ENCODE assay signal across 12 mouse cellular contexts in genomic region chr4:46747007-46747746, GRCm38 (mm10).
A peak's percentile ranks its signal among the peaks of the same experiment; 100 is the strongest.
DNase-seq lines count a peak whose midpoint lies in the region; ATAC-seq lines count a peak whose summit lies in the region.
"Had no signal": no experiment of that assay in that cellular context is flagged by ENCODE, and none has a peak within 500 bp of the region (broad histone marks: within the 10 kb centered on the region; RNA-seq: fewer than 3 reads in every experiment).

No protein-coding gene starts in this region.

- no peaks in the 10 kb centered on the region for H3K36me3 ChIP-seq in forebrain, embryonic 10.5 days (replicated peaks)
- H3K36me3 ChIP-seq in forebrain, embryonic 11.5 days (ENCODE audit: control insufficient read depth, insufficient read depth, low read length) = no peaks in the 10 kb centered on the region
- no peaks in the 10 kb centered on the region for H3K36me3 ChIP-seq in hindbrain, embryonic 11.5 days (ENCODE audit: control insufficient read depth, insufficient read depth, low read length)
- no peaks in the 10 kb centered on the region for H3K36me3 ChIP-seq in midbrain, embryonic 12.5 days
- H3K36me3 ChIP-seq: liver, embryonic 15.5 days had no signal

- H3K4me1 ChIP-seq in forebrain, embryonic 10.5 days = peaks cover 17% of the 10 kb centered on the region
- H3K4me1 ChIP-seq in forebrain, embryonic 11.5 days (replicated peaks; ENCODE audit: control insufficient read depth, insufficient read depth, low read length) = no peaks in the 10 kb centered on the region; the same call in 1 of the 2 replicates
- H3K4me1 ChIP-seq in hindbrain, embryonic 11.5 days (replicated peaks; ENCODE audit: control insufficient read depth, insufficient read depth, low read length) = 0 out of 2 replicates have a peak, but pooled peaks cover 3% of the 10 kb centered on the region
- H3K4me1 ChIP-seq in midbrain, embryonic 12.5 days = peaks cover 25% of the 10 kb centered on the region
- H3K4me1 ChIP-seq: liver, embryonic 15.5 days had no signal

- H3K4me3 ChIP-seq in forebrain, embryonic 10.5 days = no peak overlapping the region
- no peak overlapping the region for H3K4me3 ChIP-seq in forebrain, embryonic 11.5 days (ENCODE audit: low read depth, low read length)
- no peak overlapping the region for H3K4me3 ChIP-seq in hindbrain, embryonic 11.5 days (ENCODE audit: low read depth, low read length)
- no peak overlapping the region for H3K4me3 ChIP-seq in midbrain, embryonic 12.5 days
- H3K4me3 ChIP-seq: liver, embryonic 15.5 days; myocyte had no signal

- 32% methylated on average over 14 of the region's 14 CpGs for WGBS in forebrain, embryonic 10.5 days
- 30% methylated on average over 14 of the region's 14 CpGs for WGBS in forebrain, embryonic 11.5 days
- WGBS in hindbrain, embryonic 11.5 days = 34% methylated on average over 14 of the region's 14 CpGs
- WGBS in midbrain, embryonic 12.5 days = 34% methylated on average over 14 of the region's 14 CpGs

- no peak for DNase-seq in forebrain, embryonic 10.5 days (ENCODE audit: extremely low spot score, low spot score)
- DNase-seq in forebrain, embryonic 11.5 days (ENCODE audit: low spot score) = no peak
- DNase-seq in ES-CJ7 (ENCODE audit: low read depth, low spot score) = peak; percentile 43
- no peak for DNase-seq in hindbrain, embryonic 11.5 days (ENCODE audit: low spot score)
- DNase-seq in spleen, adult 12 weeks (ENCODE audit: low spot score) = no peak
- DNase-seq in kidney, adult 18-20 months = no peak
- no peak for DNase-seq in ovary, postnatal 14 days (ENCODE audit: low spot score)
- DNase-seq: gastrocnemius, postnatal 36 days; kidney, postnatal 10 days had no signal

- H3K27ac ChIP-seq in forebrain, embryonic 10.5 days = 0 out of 2 replicates have a peak overlapping the region, but pooled peaks have one; percentile 26
- no peak overlapping the region for H3K27ac ChIP-seq in forebrain, embryonic 11.5 days (ENCODE audit: low read depth, low read length)
- 0 out of 2 replicates have a peak overlapping the region, but pooled peaks have one; percentile 24 for H3K27ac ChIP-seq in hindbrain, embryonic 11.5 days (ENCODE audit: low read depth, low read length)
- peak overlapping the region; percentile 60 for H3K27ac ChIP-seq in midbrain, embryonic 12.5 days (replicated peaks)
- H3K27ac ChIP-seq: liver, embryonic 15.5 days had no signal

- H3K9ac ChIP-seq in forebrain, embryonic 11.5 days (ENCODE audit: low read length) = no peak overlapping the region
- no peak overlapping the region for H3K9ac ChIP-seq in hindbrain, embryonic 11.5 days (ENCODE audit: low read depth, low read length)
- no peak overlapping the region for H3K9ac ChIP-seq in midbrain, embryonic 12.5 days (replicated peaks)
- H3K9ac ChIP-seq: liver, embryonic 15.5 days had no signal

- H3K4me2 ChIP-seq in forebrain, embryonic 11.5 days (ENCODE audit: low read depth, low read length, severe bottlenecking) = no peak overlapping the region
- H3K4me2 ChIP-seq in hindbrain, embryonic 11.5 days (replicated peaks; ENCODE audit: low read depth, low read length) = no peak overlapping the region
- no peak overlapping the region for H3K4me2 ChIP-seq in midbrain, embryonic 12.5 days (replicated peaks)
- H3K4me2 ChIP-seq: liver, embryonic 15.5 days had no signal

- H3K27me3 ChIP-seq in forebrain, embryonic 10.5 days (ENCODE audit: poor library complexity, severe bottlenecking) = peaks cover 6% of the 10 kb centered on the region; the same call in 1 of the 2 replicates
- H3K27me3 ChIP-seq in forebrain, embryonic 11.5 days (ENCODE audit: control insufficient read depth, insufficient read depth, low read length) = no peaks in the 10 kb centered on the region
- no peaks in the 10 kb centered on the region for H3K27me3 ChIP-seq in hindbrain, embryonic 11.5 days (ENCODE audit: control insufficient read depth, insufficient read depth, low read length)
- no peaks in the 10 kb centered on the region for H3K27me3 ChIP-seq in midbrain, embryonic 12.5 days
- H3K27me3 ChIP-seq: liver, embryonic 15.5 days had no signal

- no peaks in the 10 kb centered on the region for H3K9me3 ChIP-seq in forebrain, embryonic 10.5 days
- H3K9me3 ChIP-seq in forebrain, embryonic 11.5 days (ENCODE audit: control insufficient read depth, low read length) = no peaks in the 10 kb centered on the region
- no peaks in the 10 kb centered on the region for H3K9me3 ChIP-seq in hindbrain, embryonic 11.5 days (ENCODE audit: control insufficient read depth, low read length)
- no peaks in the 10 kb centered on the region for H3K9me3 ChIP-seq in midbrain, embryonic 12.5 days
- H3K9me3 ChIP-seq: liver, embryonic 15.5 days had no signal

- ATAC-seq in forebrain, embryonic 11.5 days (replicated peaks; ENCODE audit: low FRiP score) = no peak; the same call in 1 of the 2 replicates
- ATAC-seq in hindbrain, embryonic 11.5 days (ENCODE audit: low FRiP score) = peak; percentile 45; the same call in 1 of the 2 replicates
- ATAC-seq in midbrain, embryonic 12.5 days (ENCODE audit: low FRiP score, low read depth) = peak; percentile 53
